Mouse (Mus musculus): ENCODE data around the gene Ccnt1.

DNA sequence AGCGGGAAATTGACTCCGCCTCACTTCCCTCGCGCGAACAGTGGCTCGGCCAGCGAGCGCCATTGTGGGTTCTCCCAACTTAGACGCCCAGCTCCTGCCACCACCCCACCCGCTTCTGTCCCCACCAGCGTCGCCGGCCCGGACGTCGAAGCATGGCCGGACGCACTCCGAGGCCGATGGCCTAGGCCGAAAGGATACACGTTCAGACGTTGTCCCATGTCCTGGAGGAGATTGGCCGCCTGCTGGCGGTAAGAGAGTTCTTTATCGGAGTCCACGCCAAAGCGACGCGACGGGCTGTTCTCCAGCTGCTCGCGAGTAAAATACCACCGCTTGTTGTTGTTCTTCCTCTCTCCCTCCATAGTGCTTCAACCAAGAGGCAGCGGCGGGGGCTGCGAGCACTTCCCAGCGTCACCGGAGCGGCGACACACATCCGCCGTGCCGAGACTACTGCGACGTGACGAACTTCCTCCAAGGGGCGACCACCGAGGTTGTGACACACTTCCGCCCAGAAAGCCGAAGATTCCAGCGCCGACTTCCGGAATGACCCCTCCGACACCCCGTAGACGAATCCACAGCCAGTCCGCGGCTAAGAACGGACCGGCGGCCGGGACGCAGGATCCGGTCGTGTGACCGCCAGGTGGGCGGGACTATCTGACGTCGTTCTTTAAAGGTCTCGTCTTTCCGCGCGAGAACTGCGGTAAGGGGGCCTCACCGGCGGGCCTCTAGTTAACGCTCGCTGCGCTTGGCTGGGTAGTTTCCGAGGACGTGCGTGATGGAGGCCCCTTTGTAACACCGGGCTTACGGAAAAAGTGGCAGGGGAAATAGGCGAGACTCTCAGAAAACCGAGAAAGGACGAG is 3.2 kb downstream of the Ccnt1 start:
- no peak for TF ChIP-seq CTCF (IDR thresholded peaks at IDR 0.05; ENCODE audit: borderline replicate concordance, insufficient read depth, low read length)
- peak; percentile 97 for TF ChIP-seq POLR2A (IDR thresholded peaks at IDR 0.05; ENCODE audit: low read depth, low read length)

All from embryonic fibroblast, embryonic 13.5 days (primary cell).